8 mouse cellular contexts compared by ENCODE assay signal in the genomic region with DNA sequence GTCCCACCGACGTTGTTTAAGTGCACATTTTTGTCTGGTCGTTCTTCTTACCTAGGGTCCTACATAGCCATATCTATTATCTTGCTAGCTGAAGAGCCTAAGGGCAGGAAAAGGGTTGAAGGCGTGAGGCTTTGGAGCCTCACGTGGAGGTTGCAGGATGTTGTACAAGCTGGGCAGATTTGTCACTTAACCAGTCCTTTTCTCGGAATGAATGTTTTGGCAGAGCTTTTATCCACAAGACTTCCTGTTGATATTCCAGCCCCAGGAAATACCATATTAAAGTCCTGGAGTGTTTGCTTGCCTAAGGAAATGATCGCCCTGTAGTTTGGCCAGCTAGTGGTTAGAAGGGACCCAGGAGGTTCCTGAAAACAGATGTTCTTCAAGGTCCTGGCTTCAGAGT. TPM values are rescaled to one million over a fixed set of nuclear protein-coding genes. Genes with fewer than 3 reads are reported as not detected.
DNase-seq lines count a peak whose midpoint lies in the region; ATAC-seq and TF ChIP-seq lines count a peak whose summit lies in the region.

No protein-coding gene starts in this region.

- H3K9ac ChIP-seq in embryonic facial prominence, embryonic 15.5 days: peak overlapping the region; percentile 79; the same call in 1 of the 2 replicates
- H3K9ac ChIP-seq in hindbrain, embryonic 16.5 days (ENCODE audit: low read depth, low read length): peak overlapping the region; percentile 81
- peak overlapping the region; percentile 82 for H3K9ac ChIP-seq in liver, postnatal 0 days (replicated peaks)
- peak overlapping the region; percentile 92; the same call in 1 of the 2 replicates for H3K9ac ChIP-seq in stomach, embryonic 15.5 days

- H3K4me3 ChIP-seq in embryonic facial prominence, embryonic 15.5 days (replicated peaks): peak overlapping the region; percentile 86
- peak overlapping the region; percentile 71 for H3K4me3 ChIP-seq in hindbrain, embryonic 16.5 days (ENCODE audit: low read length)
- peak overlapping the region; percentile 73 for H3K4me3 ChIP-seq in liver, postnatal 0 days (ENCODE audit: low read depth, low read length)
- H3K4me3 ChIP-seq in stomach, embryonic 15.5 days (replicated peaks): peak overlapping the region; percentile 87

- DNase-seq in embryo, embryonic 11 days: peak; percentile 29
- no peak for DNase-seq in embryo, embryonic 9.5 days (ENCODE audit: extremely low spot score)
- no peak for DNase-seq in liver, postnatal 0 days
- DNase-seq in ovary, adult 18-20 months (ENCODE audit: low spot score): no peak
- DNase-seq in gastrocnemius, postnatal 10 days: no peak

- no peaks in the 10 kb centered on the region for H3K27me3 ChIP-seq in embryonic facial prominence, embryonic 15.5 days
- no peaks in the 10 kb centered on the region for H3K27me3 ChIP-seq in hindbrain, embryonic 16.5 days (replicated peaks; ENCODE audit: control insufficient read depth, insufficient read depth, low read length)
- H3K27me3 ChIP-seq in liver, postnatal 0 days (ENCODE audit: insufficient read depth, low read length): no peaks in the 10 kb centered on the region
- H3K27me3 ChIP-seq in stomach, embryonic 15.5 days (replicated peaks): no peaks in the 10 kb centered on the region

- ATAC-seq in embryonic facial prominence, embryonic 15.5 days (ENCODE audit: insufficient number of reproducible peaks, low FRiP score, low TSS enrichment, low read depth): no peak
- ATAC-seq in hindbrain, embryonic 16.5 days: no peak
- ATAC-seq in liver, postnatal 0 days: no peak
- no peak for ATAC-seq in stomach, embryonic 15.5 days (ENCODE audit: insufficient read depth, low FRiP score, low read depth)

- H3K36me3 ChIP-seq in embryonic facial prominence, embryonic 15.5 days: no peaks in the 10 kb centered on the region
- H3K36me3 ChIP-seq in hindbrain, embryonic 16.5 days (ENCODE audit: control insufficient read depth, insufficient read depth, low read length): no peaks in the 10 kb centered on the region
- no peaks in the 10 kb centered on the region for H3K36me3 ChIP-seq in liver, postnatal 0 days (replicated peaks; ENCODE audit: insufficient read depth, low read length)
- no peaks in the 10 kb centered on the region for H3K36me3 ChIP-seq in stomach, embryonic 15.5 days

- 0 out of 2 replicates have a peak, but pooled peaks have one; percentile 55 for TF ChIP-seq EP300 in liver, postnatal 0 days (IDR thresholded peaks at IDR 0.05; ENCODE audit: low read depth)

- H3K4me1 ChIP-seq in embryonic facial prominence, embryonic 15.5 days: peaks cover 9% of the 10 kb centered on the region
- H3K4me1 ChIP-seq in hindbrain, embryonic 16.5 days (ENCODE audit: control insufficient read depth, insufficient read depth, low read depth, low read length): peaks cover 15% of the 10 kb centered on the region
- peaks cover 13% of the 10 kb centered on the region for H3K4me1 ChIP-seq in liver, postnatal 0 days (ENCODE audit: insufficient read depth)
- H3K4me1 ChIP-seq in stomach, embryonic 15.5 days: peaks cover 13% of the 10 kb centered on the region; the same call in 1 of the 2 replicates

- no peak for TF ChIP-seq CTCF in liver, postnatal 0 days (IDR thresholded peaks at IDR 0.05; ENCODE audit: low read depth)

- peak overlapping the region; percentile 94 for H3K27ac ChIP-seq in embryonic facial prominence, embryonic 15.5 days (replicated peaks)
- peak overlapping the region; percentile 91 for H3K27ac ChIP-seq in hindbrain, embryonic 16.5 days (ENCODE audit: low read depth, low read length)
- peak overlapping the region; percentile 89 for H3K27ac ChIP-seq in liver, postnatal 0 days (ENCODE audit: low read depth)
- H3K27ac ChIP-seq in stomach, embryonic 15.5 days: peak overlapping the region; percentile 94; the same call in 1 of the 2 replicates

- 1% methylated on average over 7 of the region's 7 CpGs for WGBS in embryonic facial prominence, embryonic 15.5 days
- 6% methylated on average over 7 of the region's 7 CpGs for WGBS in hindbrain, embryonic 16.5 days
- WGBS in liver, postnatal 0 days (ENCODE audit: insufficient replicate concordance): under 1% methylated on average over 7 of the region's 7 CpGs
- under 1% methylated on average over 7 of the region's 7 CpGs for WGBS in stomach, embryonic 15.5 days

- no peaks in the 10 kb centered on the region for H3K9me3 ChIP-seq in embryonic facial prominence, embryonic 15.5 days (replicated peaks)
- H3K9me3 ChIP-seq in hindbrain, embryonic 16.5 days (ENCODE audit: control insufficient read depth, low read length): no peaks in the 10 kb centered on the region
- H3K9me3 ChIP-seq in liver, postnatal 0 days (ENCODE audit: low read length): no peaks in the 10 kb centered on the region
- no peaks in the 10 kb centered on the region for H3K9me3 ChIP-seq in stomach, embryonic 15.5 days

- H3K4me2 ChIP-seq in embryonic facial prominence, embryonic 15.5 days (replicated peaks): peak overlapping the region; percentile 75
- H3K4me2 ChIP-seq in hindbrain, embryonic 16.5 days (ENCODE audit: low read length): peak overlapping the region; percentile 74
- peak overlapping the region; percentile 87 for H3K4me2 ChIP-seq in liver, postnatal 0 days (ENCODE audit: low read depth, low read length)
- peak overlapping the region; percentile 84 for H3K4me2 ChIP-seq in stomach, embryonic 15.5 days

RNA-seq across cellular contexts. Expression of a gene that starts 1.1 kb away (rescaled TPM):
- polyA plus RNA-seq in embryonic facial prominence, embryonic 15.5 days (2015; fragmentation: Nextera tagmentation; extraction: Ambion mirVana): 89.4 and 95.0 TPM in 2 replicates
- polyA plus RNA-seq in hindbrain, embryonic 16.5 days (2015; fragmentation: Nextera tagmentation; extraction: Ambion mirVana): 66.8 and 66.9 TPM in 2 replicates
- 57.6 and 57.8 TPM in 2 replicates for polyA plus RNA-seq in liver, postnatal 0 days (2015; fragmentation: Nextera tagmentation; extraction: Ambion mirVana)
- 79.3 and 86.5 TPM in 2 replicates for polyA plus RNA-seq in stomach, embryonic 15.5 days (2015; fragmentation: Nextera tagmentation; extraction: Ambion mirVana)
- 10 to 100 TPM; 43.0 to 46.6 TPM for total RNA-seq in gastrocnemius, postnatal 10 days (2021)

RNA-seq across cellular contexts. Expression of a gene that starts 10.2 kb away (rescaled TPM):
- polyA plus RNA-seq in embryonic facial prominence, embryonic 15.5 days (2015; fragmentation: Nextera tagmentation; extraction: Ambion mirVana): 10.3 and 12.2 TPM in 2 replicates
- 3.0 and 3.8 TPM in 2 replicates for polyA plus RNA-seq in hindbrain, embryonic 16.5 days (2015; fragmentation: Nextera tagmentation; extraction: Ambion mirVana)
- polyA plus RNA-seq in liver, postnatal 0 days (2015; fragmentation: Nextera tagmentation; extraction: Ambion mirVana): 1.6 and 1.8 TPM in 2 replicates
- 9.3 and 10.7 TPM in 2 replicates for polyA plus RNA-seq in stomach, embryonic 15.5 days (2015; fragmentation: Nextera tagmentation; extraction: Ambion mirVana)
- total RNA-seq in gastrocnemius, postnatal 10 days (2021): 1 to 10 TPM; 7.0 to 9.3 TPM

RNA-seq across cellular contexts. Expression of a gene that starts 12.3 kb away (rescaled TPM):
- polyA plus RNA-seq in embryonic facial prominence, embryonic 15.5 days (2015; fragmentation: Nextera tagmentation; extraction: Ambion mirVana): 25.3 and 27.9 TPM in 2 replicates
- polyA plus RNA-seq in hindbrain, embryonic 16.5 days (2015; fragmentation: Nextera tagmentation; extraction: Ambion mirVana): 28.9 and 29.9 TPM in 2 replicates
- 7.7 and 8.2 TPM in 2 replicates for polyA plus RNA-seq in liver, postnatal 0 days (2015; fragmentation: Nextera tagmentation; extraction: Ambion mirVana)
- polyA plus RNA-seq in stomach, embryonic 15.5 days (2015; fragmentation: Nextera tagmentation; extraction: Ambion mirVana): 18.5 and 19.0 TPM in 2 replicates
- 1 to 10 TPM; 6.4 to 6.8 TPM for total RNA-seq in gastrocnemius, postnatal 10 days (2021)

RNA-seq across cellular contexts. Expression of a gene that starts 56.3 kb away (rescaled TPM):
- 26.6 and 27.2 TPM in 2 replicates for polyA plus RNA-seq in embryonic facial prominence, embryonic 15.5 days (2015; fragmentation: Nextera tagmentation; extraction: Ambion mirVana)
- 22.9 and 24.6 TPM in 2 replicates for polyA plus RNA-seq in hindbrain, embryonic 16.5 days (2015; fragmentation: Nextera tagmentation; extraction: Ambion mirVana)
- polyA plus RNA-seq in liver, postnatal 0 days (2015; fragmentation: Nextera tagmentation; extraction: Ambion mirVana): 4.9 and 5.0 TPM in 2 replicates
- polyA plus RNA-seq in stomach, embryonic 15.5 days (2015; fragmentation: Nextera tagmentation; extraction: Ambion mirVana): 17.9 and 18.3 TPM in 2 replicates
- total RNA-seq in gastrocnemius, postnatal 10 days (2021): 10 to 100 TPM; 11.3 to 12.6 TPM
